Mouse (Mus musculus) embryonic facial prominence, embryonic 14.5 days (tissue): ENCODE data around the gene Pla2g2c. TPM values are rescaled to one million over a fixed set of nuclear protein-coding genes. Genes with fewer than 3 reads are reported as not detected.

Experiments
- ATAC-seq: fragments of 200-750 bp; cut with Nextera tagmentation; 2 replicates; pipeline ENCODE4 v1.8.0; 2017; ENCODE audit warnings: low read depth, moderate number of reproducible peaks, moderate TSS enrichment
- DNase-seq: peaks from one replicate; pipeline ENCODE4 v3.0.0-alpha.2; 2015; ENCODE audit warnings: low spot score
- H3K27ac ChIP-seq: fragments of 300-500 bp; sonication (generic); replicated peaks from 2 replicates; pipeline ENCODE4 v1.5.1; 2014; ENCODE audit warnings: low read depth, mild to moderate bottlenecking, low read length, moderate library complexity
- H3K27me3 ChIP-seq: fragments of 300-500 bp; sonication (generic); replicated peaks from 2 replicates; pipeline ENCODE4 v1.6.1; 2014; ENCODE audit warnings: low read length; ENCODE audit not compliant: control insufficient read depth, insufficient read depth
- H3K36me3 ChIP-seq: fragments of 300-500 bp; sonication (generic); 2 replicates; pipeline ENCODE4 v1.6.1; 2014; ENCODE audit warnings: low read length, mixed read lengths; ENCODE audit not compliant: control insufficient read depth, insufficient read depth
- H3K4me1 ChIP-seq: fragments of 300-500 bp; sonication (generic); 2 replicates; pipeline ENCODE4 v1.6.1; 2014; ENCODE audit warnings: antibody characterized with exemption, low read length; ENCODE audit not compliant: control insufficient read depth, insufficient read depth
- H3K4me2 ChIP-seq: fragments of 300-500 bp; sonication (generic); 2 replicates; pipeline ENCODE4 v1.6.1; 2014; ENCODE audit warnings: low read depth, mild to moderate bottlenecking, low read length, moderate library complexity, mixed read lengths
- H3K4me3 ChIP-seq: fragments of 300-500 bp; sonication (generic); 2 replicates; pipeline ENCODE4 v1.5.1; 2014; ENCODE audit warnings: low read depth, mild to moderate bottlenecking, low read length
- H3K9ac ChIP-seq: fragments of 300-500 bp; sonication (generic); 2 replicates; pipeline ENCODE4 v1.6.1; 2014; ENCODE audit warnings: low read depth, mild to moderate bottlenecking, low read length, moderate library complexity, mixed read lengths
- H3K9me3 ChIP-seq: fragments of 300-500 bp; sonication (generic); 2 replicates; pipeline ENCODE4 v1.6.1; 2016; ENCODE audit warnings: low read length; ENCODE audit not compliant: control insufficient read depth
- WGBS: fragments of 180-500 bp; shearing (Covaris S2); extraction: QIAGEN DNeasy Blood & Tissue Kit; methylation state at CpG from one replicate; pipeline ENCODE4 v1.1.7; 2014; 5-methylcytosine and 5-hydroxymethylcytosine counted together
- polyA plus RNA-seq: library from polyadenylated mRNA; unstranded; fragments of >200 nt; fragmentation: Nextera tagmentation; extraction: Ambion mirVana; gene quantifications from 2 replicates; pipeline ENCODE4 v1.2.1, GENCODE M21; 2014

The Pla2g2c gene
- polyA plus RNA-seq, 1 experiment from 2014 or later: 0.61 TPM

GRCm38 (mm10) chr4:138702528-138702927 lies 22.1 kb upstream of the Pla2g2c start:
- H3K27ac ChIP-seq: no peak overlapping the region
- H3K4me2 ChIP-seq: no peak overlapping the region
- WGBS: 76% methylated on average over 8 of the region's 8 CpGs
- no peaks in the 10 kb centered on the region; the same call in 1 of the 2 replicates for H3K27me3 ChIP-seq
- ATAC-seq: no peak
- H3K9me3 ChIP-seq: no peaks in the 10 kb centered on the region
- H3K9ac ChIP-seq: no peak overlapping the region
- H3K4me3 ChIP-seq: no peak overlapping the region
- DNase-seq: no peak
- H3K36me3 ChIP-seq: no peaks in the 10 kb centered on the region
- no peaks in the 10 kb centered on the region for H3K4me1 ChIP-seq

DNA sequence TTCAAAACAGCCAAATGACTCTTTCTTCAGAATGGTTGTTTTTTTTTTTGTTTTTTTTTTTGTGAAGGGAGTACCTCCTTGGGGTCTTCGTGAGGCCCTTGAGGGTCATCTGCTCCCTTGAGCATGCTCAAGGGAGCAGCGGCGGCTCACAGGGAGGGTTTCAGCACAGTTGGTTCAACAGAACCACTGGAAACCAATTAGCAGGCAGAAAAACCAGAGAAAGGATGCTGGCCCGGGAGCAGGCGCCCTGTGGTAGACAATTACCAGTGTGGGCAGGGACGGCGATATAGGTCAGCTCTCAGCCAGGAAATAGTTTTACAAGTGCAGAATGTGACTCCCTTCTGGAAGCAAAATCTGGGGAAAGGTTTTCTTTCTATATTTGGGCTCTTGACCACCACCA lies 21.0 kb upstream of the Pla2g2c start:
- Histone ChIP-seq H3K4me1 (no peaks in the 10 kb centered on the region), H3K4me2 (no peak overlapping the region), H3K27ac (no peak overlapping the region), H3K9ac (no peak overlapping the region), H3K9me3 (no peaks in the 10 kb centered on the region), H3K36me3 (no peaks in the 10 kb centered on the region), H3K4me3 (no peak overlapping the region), H3K27me3 (no peaks in the 10 kb centered on the region; the same call in 1 of the 2 replicates)
- 54% methylated on average over 7 of the region's 7 CpGs for WGBS
- ATAC-seq: no peak
- no peak for DNase-seq

GRCm38 (mm10) chr4:138704169-138704568 lies 20.4 kb upstream of the Pla2g2c start:
- Histone ChIP-seq H3K36me3 (no peaks in the 10 kb centered on the region), H3K4me3 (no peak overlapping the region), H3K9ac (no peak overlapping the region), H3K4me1 (no peaks in the 10 kb centered on the region), H3K27ac (no peak overlapping the region), H3K9me3 (no peaks in the 10 kb centered on the region), H3K4me2 (no peak overlapping the region), H3K27me3 (no peaks in the 10 kb centered on the region; the same call in 1 of the 2 replicates)
- DNase-seq (no peak), ATAC-seq (no peak)
- 80% methylated on average over 4 of the region's 4 CpGs for WGBS

GRCm38 (mm10) chr4:138706620-138707019 lies 18.0 kb upstream of the Pla2g2c start:
- Histone ChIP-seq H3K9ac (no peak overlapping the region), H3K4me3 (no peak overlapping the region), H3K4me2 (no peak overlapping the region), H3K27me3 (no peaks in the 10 kb centered on the region; the same call in 1 of the 2 replicates), H3K9me3 (no peaks in the 10 kb centered on the region), H3K27ac (no peak overlapping the region), H3K4me1 (no peaks in the 10 kb centered on the region), H3K36me3 (no peaks in the 10 kb centered on the region)
- 92% methylated on average over 7 of the region's 8 CpGs for WGBS
- DNase-seq: no peak
- ATAC-seq: no peak

GRCm38 (mm10) chr4:138708636-138709035 lies 16.0 kb upstream of the Pla2g2c start:
- 8% methylated on average over 7 of the region's 7 CpGs for WGBS
- no peaks in the 10 kb centered on the region for H3K9me3 ChIP-seq
- H3K9ac ChIP-seq: no peak overlapping the region
- no peak overlapping the region for H3K27ac ChIP-seq
- H3K4me3 ChIP-seq: no peak overlapping the region
- H3K36me3 ChIP-seq: no peaks in the 10 kb centered on the region
- no peaks in the 10 kb centered on the region for H3K27me3 ChIP-seq
- no peak overlapping the region for H3K4me2 ChIP-seq
- H3K4me1 ChIP-seq: no peaks in the 10 kb centered on the region
- DNase-seq (peak; percentile 52), ATAC-seq (0 out of 2 replicates have a peak, but pooled peaks have one; percentile 41)

- no peak overlapping the region for H3K4me2 ChIP-seq
- no peak overlapping the region for H3K9ac ChIP-seq
- WGBS: 82% methylated on average over 11 of the region's 11 CpGs
- no peaks in the 10 kb centered on the region for H3K9me3 ChIP-seq
- no peaks in the 10 kb centered on the region for H3K36me3 ChIP-seq
- ATAC-seq (no peak), DNase-seq (no peak)
- no peak overlapping the region for H3K4me3 ChIP-seq
- no peaks in the 10 kb centered on the region for H3K27me3 ChIP-seq
- H3K27ac ChIP-seq: no peak overlapping the region
- H3K4me1 ChIP-seq: no peaks in the 10 kb centered on the region
These were observed 15.3 kb upstream of the Pla2g2c start for GRCm38 (mm10) chr4:138709246-138709645.

DNA sequence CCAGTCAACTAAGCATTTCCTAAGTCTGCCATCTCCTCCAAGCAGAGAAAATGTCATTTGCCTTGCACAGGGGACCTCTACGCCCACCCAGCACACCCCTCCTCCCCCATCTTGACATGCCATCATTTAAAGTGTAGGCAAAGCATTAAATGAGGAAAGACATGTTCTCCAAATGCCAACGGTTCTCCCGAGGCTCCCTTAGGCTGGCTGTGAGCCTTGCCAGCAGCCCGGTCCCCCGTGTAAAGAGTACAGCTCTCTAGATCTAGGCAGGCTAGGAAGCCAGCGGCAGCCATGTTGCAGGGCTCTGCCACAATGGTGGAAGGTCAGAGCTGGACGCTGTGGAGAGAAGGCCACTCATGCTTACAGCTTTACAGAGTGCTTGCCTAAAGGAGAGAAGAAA lies 14.6 kb upstream of the Pla2g2c start:
- H3K36me3 ChIP-seq: no peaks in the 10 kb centered on the region
- no peak overlapping the region for H3K27ac ChIP-seq
- H3K9ac ChIP-seq: no peak overlapping the region
- H3K4me2 ChIP-seq: no peak overlapping the region
- no peak for ATAC-seq
- no peaks in the 10 kb centered on the region for H3K27me3 ChIP-seq
- WGBS: 58% methylated on average over 7 of the region's 7 CpGs
- no peaks in the 10 kb centered on the region for H3K4me1 ChIP-seq
- DNase-seq: no peak
- no peaks in the 10 kb centered on the region for H3K9me3 ChIP-seq
- H3K4me3 ChIP-seq: no peak overlapping the region

GRCm38 (mm10) chr4:138710633-138711032 lies 14.0 kb upstream of the Pla2g2c start:
- Histone ChIP-seq H3K27ac (no peak overlapping the region), H3K9ac (no peak overlapping the region), H3K27me3 (no peaks in the 10 kb centered on the region), H3K4me1 (no peaks in the 10 kb centered on the region), H3K4me2 (no peak overlapping the region), H3K4me3 (no peak overlapping the region), H3K9me3 (no peaks in the 10 kb centered on the region), H3K36me3 (no peaks in the 10 kb centered on the region)
- no peak for DNase-seq
- 79% methylated on average over 11 of the region's 11 CpGs for WGBS
- ATAC-seq: no peak

DNA sequence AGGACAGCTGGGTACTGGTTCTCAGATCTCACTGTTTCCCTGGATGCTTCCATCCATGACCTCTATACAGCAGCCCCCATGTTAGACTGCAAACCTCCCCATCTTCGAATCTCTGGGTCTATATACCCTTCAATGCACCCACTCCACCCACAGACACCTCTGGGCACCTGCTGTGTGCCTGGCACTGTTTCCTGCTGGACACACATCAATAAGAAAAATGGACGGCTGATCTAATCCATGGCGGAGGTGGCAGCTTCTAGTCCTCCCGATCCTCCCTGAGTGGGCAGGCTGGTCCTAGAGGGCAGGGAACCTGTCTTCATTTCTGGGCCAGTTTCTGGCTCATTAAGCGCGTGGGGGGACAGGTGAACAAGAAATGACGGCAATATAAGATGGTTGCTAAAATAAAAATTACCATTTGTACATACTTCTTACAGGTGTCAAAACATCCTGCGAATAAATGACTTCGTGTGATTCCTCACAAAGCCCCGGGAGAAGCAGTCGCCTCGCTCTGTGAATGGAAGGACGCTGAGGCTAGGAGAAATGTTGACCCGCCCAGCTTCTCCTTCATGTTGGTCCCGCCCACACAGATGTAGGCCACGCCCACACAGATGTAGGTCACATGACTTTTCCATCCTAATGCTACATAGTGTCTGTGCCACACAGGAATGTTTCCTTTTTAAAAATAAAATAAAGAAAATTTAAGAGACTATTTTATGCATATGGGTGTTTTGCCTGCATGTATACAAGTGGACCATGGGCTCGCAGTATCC lies 13.4 kb upstream of the Pla2g2c start:
- H3K36me3 ChIP-seq: no peaks in the 10 kb centered on the region
- H3K27me3 ChIP-seq: no peaks in the 10 kb centered on the region
- WGBS: 64% methylated on average over 17 of the region's 17 CpGs
- DNase-seq (no peak), ATAC-seq (no peak)
- no peak overlapping the region for H3K4me3 ChIP-seq
- no peak overlapping the region for H3K4me2 ChIP-seq
- H3K9me3 ChIP-seq: no peaks in the 10 kb centered on the region
- H3K27ac ChIP-seq: no peak overlapping the region
- no peak overlapping the region for H3K9ac ChIP-seq
- no peaks in the 10 kb centered on the region for H3K4me1 ChIP-seq
